Mouse (Mus musculus) ES-Bruce4 (cell line): ENCODE measurements at regions not wholly inside any gene's neighbourhood (a gene's known extent, or its start where the extent isn't known, plus 50 kb on each side); places are given as distances from the start of the nearest gene placed in this dataset.

Experiments used
- H3K27ac ChIP-seq: 2 replicates; pipeline ENCODE4 v1.5.1; 2012; ENCODE audit warnings: low read length, inconsistent platforms; ENCODE audit not compliant: insufficient read depth
- H3K27me3 ChIP-seq: 2 replicates; pipeline ENCODE4 v1.6.1; 2012; ENCODE audit warnings: mild to moderate bottlenecking, low read length, inconsistent platforms; ENCODE audit not compliant: control insufficient read depth, poor library complexity, insufficient read depth, severe bottlenecking
- H3K36me3 ChIP-seq: 2 replicates; pipeline ENCODE4 v1.6.1; 2012; ENCODE audit warnings: inconsistent platforms, mild to moderate bottlenecking, low read length, moderate library complexity; ENCODE audit not compliant: control insufficient read depth, poor library complexity, insufficient read depth, severe bottlenecking
- H3K4me1 ChIP-seq: one replicate; pipeline ENCODE4 v1.8.1; 2011; ENCODE audit warnings: low read length; ENCODE audit not compliant: control insufficient read depth, insufficient read depth
- H3K4me3 ChIP-seq: 2 replicates; pipeline ENCODE4 v1.5.1; 2011; ENCODE audit warnings: low read depth, mild to moderate bottlenecking, low read length
- H3K9ac ChIP-seq: 2 replicates; pipeline ENCODE4 v1.6.1; 2012; ENCODE audit warnings: low read depth, mild to moderate bottlenecking, inconsistent platforms; ENCODE audit not compliant: poor library complexity, severe bottlenecking
- H3K9me3 ChIP-seq: replicated peaks from 2 replicates; pipeline ENCODE4 v1.6.1; 2012; ENCODE audit warnings: mild to moderate bottlenecking, low read length, inconsistent platforms; ENCODE audit not compliant: control insufficient read depth, poor library complexity, insufficient read depth, severe bottlenecking
- CTCF ChIP-seq: IDR thresholded peaks from one replicate; pipeline ENCODE4 v1.8.1; 2011; ENCODE audit warnings: low read depth, low read length
- EP300 ChIP-seq: IDR thresholded peaks from 2 replicates; pipeline ENCODE4 v1.6.1; 2011; ENCODE audit warnings: low read depth, low read length; ENCODE audit not compliant: insufficient read depth
- POLR2A ChIP-seq: IDR thresholded peaks from one replicate; pipeline ENCODE4 v1.8.1; 2011; ENCODE audit warnings: low read length; ENCODE audit not compliant: insufficient read depth

DNA sequence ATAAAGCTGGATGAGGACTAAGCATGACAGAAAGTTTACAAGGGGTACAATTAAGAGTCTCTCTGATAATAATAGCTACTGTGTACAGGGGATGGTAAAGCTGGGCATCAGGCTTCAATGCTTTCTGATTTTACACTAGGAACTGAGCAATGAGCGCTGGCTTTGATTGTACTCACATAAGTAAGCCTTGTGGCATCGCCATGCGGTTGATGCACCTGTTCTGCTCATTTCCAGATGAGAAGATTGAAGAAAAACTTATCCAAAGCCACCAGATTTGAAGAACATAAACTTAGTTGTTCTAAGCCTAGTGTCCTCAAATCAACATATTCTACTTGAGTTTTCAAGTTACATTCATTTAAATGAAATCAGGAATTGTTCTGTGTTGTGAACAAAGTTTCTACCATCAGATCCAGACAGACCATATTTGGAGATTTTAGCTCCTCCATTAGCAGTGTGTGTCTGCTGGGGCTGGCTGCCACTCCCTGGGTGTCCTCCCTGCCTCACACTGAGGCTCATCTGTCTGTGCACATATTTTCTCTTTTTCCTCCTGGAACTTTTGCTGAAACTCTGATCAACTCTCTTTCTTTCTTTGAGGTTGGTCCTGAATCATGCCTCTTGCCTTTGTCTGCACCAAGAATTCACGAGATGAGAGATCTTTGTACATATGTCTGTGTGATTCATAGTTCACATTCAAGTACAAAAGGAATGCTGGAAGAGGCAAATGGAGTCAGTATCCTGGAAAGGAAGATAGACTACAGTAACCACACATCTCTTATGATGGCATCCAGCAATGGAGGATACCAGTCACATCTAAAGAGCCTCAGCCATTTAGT is 68.2 kb upstream of the Ifne start:
- TF ChIP-seq POLR2A, result no peak
- no peak for TF ChIP-seq CTCF
- no peak for TF ChIP-seq EP300
- Histone ChIP-seq H3K4me3 (no peak overlapping the region), H3K27me3 (no peaks in the 10 kb centered on the region), H3K4me1 (no peaks in the 10 kb centered on the region), H3K9ac (no peak overlapping the region), H3K27ac (no peak overlapping the region), H3K36me3 (no peaks in the 10 kb centered on the region), H3K9me3 (no peaks in the 10 kb centered on the region)

DNA sequence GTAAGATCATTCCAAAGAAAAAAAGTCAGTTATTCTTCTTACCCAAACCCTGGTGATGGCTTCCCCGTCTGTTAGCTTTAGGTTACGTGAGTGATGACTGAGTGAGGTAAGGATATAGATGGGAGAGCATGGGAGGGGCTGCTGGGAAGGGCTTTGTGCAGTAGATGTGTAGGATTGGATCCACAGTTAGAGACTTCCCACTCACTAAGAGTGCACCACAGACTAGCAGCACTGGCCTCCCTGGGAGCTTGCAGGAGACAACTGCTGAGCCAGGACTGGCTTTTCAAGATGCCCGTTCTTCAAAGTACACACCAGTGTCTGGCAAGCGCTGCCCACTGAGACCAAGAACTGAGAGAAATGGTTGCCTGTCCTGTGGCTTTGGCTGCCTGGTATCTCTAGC is 62.0 kb upstream of the Ifne start:
- TF ChIP-seq CTCF, result no peak

DNA sequence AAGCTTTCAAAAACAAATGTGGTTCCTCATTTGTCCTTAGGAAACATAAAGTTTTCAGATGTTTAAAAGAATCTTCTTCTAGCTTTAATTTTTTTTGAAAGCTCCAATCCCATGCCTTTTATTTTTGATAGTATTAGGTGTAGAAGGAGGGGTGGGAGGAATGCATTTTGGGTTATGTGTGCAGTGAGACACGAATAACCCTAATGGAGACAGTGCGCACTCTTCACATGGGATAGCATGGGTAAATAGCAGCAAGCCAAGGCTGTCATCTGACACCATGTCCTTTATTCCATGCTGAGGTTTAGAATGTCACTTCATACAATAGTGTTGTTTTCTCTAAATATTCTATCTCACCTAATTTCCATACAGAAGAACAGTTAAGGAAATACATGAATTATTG is 60.7 kb upstream of the Ifne start:
- Histone ChIP-seq H3K27ac (no peak overlapping the region), H3K4me3 (no peak overlapping the region), H3K27me3 (no peaks in the 10 kb centered on the region; the same call in 1 of the 2 replicates), H3K4me1 (no peaks in the 10 kb centered on the region), H3K36me3 (no peaks in the 10 kb centered on the region), H3K9me3 (no peaks in the 10 kb centered on the region), H3K9ac (no peak overlapping the region)
- no peak for TF ChIP-seq POLR2A
- TF ChIP-seq CTCF, result no peak

More for the DNA sequence above, 62.0 kb upstream of the Ifne start:
- Histone ChIP-seq H3K4me1 (no peaks in the 10 kb centered on the region), H3K4me3 (no peak overlapping the region), H3K27me3 (no peaks in the 10 kb centered on the region; the same call in 1 of the 2 replicates), H3K36me3 (no peaks in the 10 kb centered on the region), H3K27ac (no peak overlapping the region), H3K9me3 (no peaks in the 10 kb centered on the region), H3K9ac (no peak overlapping the region)

DNA sequence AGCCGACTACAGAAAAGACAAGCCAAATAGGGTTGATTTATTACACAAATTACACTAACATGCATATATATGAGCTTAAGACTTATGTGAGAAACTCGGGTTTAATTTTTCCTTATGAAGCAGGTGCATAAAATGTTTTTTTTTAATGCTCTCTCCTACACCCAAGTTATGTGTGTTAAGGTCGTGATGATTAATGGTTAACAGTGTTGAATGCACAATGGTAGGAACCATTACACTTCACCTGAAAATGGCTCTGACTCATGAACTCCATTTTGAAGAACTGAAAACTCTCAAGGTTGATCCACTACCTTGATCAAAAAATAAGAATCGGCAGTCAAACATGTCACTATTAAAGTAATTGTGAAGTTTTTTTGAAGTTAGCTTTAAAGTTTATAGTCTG is 59.4 kb upstream of the Ifne start:
- no peak overlapping the region for H3K4me3 ChIP-seq
- no peaks in the 10 kb centered on the region for H3K36me3 ChIP-seq
- H3K27me3 ChIP-seq, result no peaks in the 10 kb centered on the region; the same call in 1 of the 2 replicates
- H3K27ac ChIP-seq, result no peak overlapping the region
- no peak overlapping the region for H3K9ac ChIP-seq
- H3K4me1 ChIP-seq, result no peaks in the 10 kb centered on the region
- no peaks in the 10 kb centered on the region for H3K9me3 ChIP-seq
- TF ChIP-seq EP300 (no peak), CTCF (no peak), POLR2A (no peak)

DNA sequence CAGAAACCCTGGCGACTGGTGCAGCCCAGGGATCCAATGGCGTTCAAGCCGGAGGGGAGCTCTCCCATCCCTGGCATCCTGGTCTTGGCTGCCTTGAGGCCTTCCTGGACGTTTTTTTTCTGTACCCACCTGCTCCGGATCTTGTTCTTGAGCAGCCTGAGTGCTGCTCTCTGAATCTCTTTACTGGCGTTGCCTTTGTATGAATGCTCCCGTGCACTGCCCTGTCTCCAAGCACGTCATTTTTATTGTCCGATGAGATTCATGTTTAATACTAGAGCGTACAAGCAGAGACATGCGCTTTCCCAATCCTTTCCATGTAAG is 58.7 kb upstream of the Ifne start:
- Histone ChIP-seq H3K9me3 (no peaks in the 10 kb centered on the region), H3K27me3 (no peaks in the 10 kb centered on the region; the same call in 1 of the 2 replicates), H3K4me3 (peak overlapping the region; percentile 96), H3K36me3 (no peaks in the 10 kb centered on the region), H3K4me1 (no peaks in the 10 kb centered on the region), H3K27ac (no peak overlapping the region), H3K9ac (peak overlapping the region; percentile 84)
- no peak for TF ChIP-seq POLR2A
- TF ChIP-seq CTCF, result no peak
- TF ChIP-seq EP300, result no peak

DNA sequence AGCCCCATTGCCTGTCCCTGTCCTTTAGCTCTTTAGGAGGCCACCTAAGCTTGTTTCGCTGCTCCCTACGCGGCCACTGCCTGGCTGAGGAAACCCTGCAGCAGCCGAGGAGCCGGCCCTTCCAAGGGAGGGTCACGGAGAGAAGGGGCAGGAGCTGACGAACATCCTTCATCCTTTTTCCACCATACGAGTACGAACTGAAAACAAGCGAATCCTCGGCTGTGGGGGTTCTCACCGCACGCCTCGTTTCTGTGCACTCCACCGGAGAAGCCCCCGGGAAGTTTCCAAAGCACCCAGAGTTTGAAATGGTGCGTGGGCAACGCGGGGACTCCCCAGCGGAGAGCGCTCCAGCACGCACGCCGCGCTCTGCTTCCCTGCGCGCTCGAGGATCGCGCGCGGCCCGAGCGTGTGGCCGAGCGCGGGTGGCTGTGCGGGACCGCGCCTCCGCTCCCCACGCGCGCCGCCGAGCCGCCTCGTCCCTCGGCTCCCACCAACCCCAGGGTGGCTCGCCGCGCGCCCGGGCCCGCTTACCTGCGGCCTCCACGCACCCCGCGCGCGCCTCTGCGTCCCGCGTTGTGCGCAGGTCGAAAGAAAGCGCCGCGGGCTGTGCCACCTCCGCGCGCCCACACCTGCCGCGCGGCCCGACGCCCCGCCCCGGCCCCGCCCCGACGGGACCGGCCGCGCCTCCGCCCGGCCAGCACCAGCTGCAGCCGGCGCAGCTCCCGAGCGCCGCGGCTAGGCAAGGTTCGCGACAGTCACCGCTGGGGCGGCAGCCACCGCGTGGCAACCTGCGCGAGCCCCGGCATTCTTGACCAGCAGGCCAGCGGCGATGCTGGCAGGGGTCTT is 58.1 kb upstream of the Ifne start:
- TF ChIP-seq POLR2A, result peak; percentile 33
- no peak for TF ChIP-seq EP300
- no peak for TF ChIP-seq CTCF
- H3K27me3 ChIP-seq, result no peaks in the 10 kb centered on the region; the same call in 1 of the 2 replicates

More for the DNA sequence above, 58.1 kb upstream of the Ifne start:
- Histone ChIP-seq H3K9ac (peak overlapping the region; percentile 84), H3K36me3 (no peaks in the 10 kb centered on the region), H3K27ac (no peak overlapping the region), H3K4me1 (no peaks in the 10 kb centered on the region), H3K9me3 (no peaks in the 10 kb centered on the region), H3K4me3 (peak overlapping the region; percentile 96)
